Mouse (Mus musculus): ENCODE measurements at regions not wholly inside any gene's neighbourhood (a gene's known extent, or its start where the extent isn't known, plus 50 kb on each side); places are given as distances from the start of the nearest gene placed in this dataset.

DNA sequence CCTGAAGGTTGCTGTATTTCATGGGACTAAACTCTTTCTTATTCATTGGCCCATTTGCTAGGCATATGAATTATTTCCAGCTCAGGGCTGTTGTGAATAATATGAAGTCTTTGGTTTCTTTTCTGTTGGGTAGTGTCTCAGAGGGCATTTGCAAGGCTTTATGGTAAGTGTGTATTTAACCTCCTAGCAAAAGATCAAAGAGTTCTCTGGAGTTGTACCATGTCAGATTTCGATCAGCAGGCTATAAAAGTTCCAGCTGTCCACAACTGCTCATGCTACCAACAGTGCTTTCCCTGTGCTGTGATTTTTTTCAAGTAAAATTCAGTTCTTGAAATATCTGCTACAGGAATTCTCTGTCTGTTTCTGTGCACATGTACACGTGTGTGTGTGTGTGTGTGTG, 165.5 kb upstream of the Zc3h12c start:
- Histone ChIP-seq H3K36me3 (ENCODE audit: control insufficient read depth in 1 of 2, insufficient read depth in 2 of 2, low read length in 2 of 2) (no peaks in the 10 kb centered on the region), H3K9me3 (replicated peaks; ENCODE audit: insufficient read depth, low read length) (no peaks in the 10 kb centered on the region), H3K79me2 (ENCODE audit: control insufficient read depth, insufficient read depth, low read length, poor library complexity) (no peaks in the 10 kb centered on the region), H3K9ac (ENCODE audit: control insufficient read depth, low read depth, low read length, poor library complexity, severe bottlenecking) (no peak overlapping the region), H3K4me3 (ENCODE audit: control insufficient read depth in 1 of 2, insufficient read depth in 1 of 2, low read depth in 2 of 2, low read length in 2 of 2) (no peak overlapping the region), H3K4me1 (ENCODE audit: control insufficient read depth in 1 of 2, insufficient read depth in 2 of 2, low read length in 2 of 2) (no peaks in the 10 kb centered on the region), H3K27ac (ENCODE audit: control insufficient read depth, low read depth, low read length) (no peak overlapping the region), H3K27me3 (ENCODE audit: control insufficient read depth in 1 of 2, insufficient read depth in 2 of 2, low read length in 2 of 2) (peaks cover 0 to 1% of the 10 kb centered on the region in 2 experiments; a peak in 1 of 4 replicates)
- TF ChIP-seq ELF1 (IDR thresholded peaks at IDR 0.05; ENCODE audit: low read depth, low read length) (no peak), ZKSCAN1 (IDR thresholded peaks at IDR 0.05; ENCODE audit: low read depth, low read length) (no peak), ZNF384 (IDR thresholded peaks at IDR 0.05; ENCODE audit: low read depth, low read length) (no peak), RCOR1 (IDR thresholded peaks at IDR 0.05; ENCODE audit: low read depth, low read length) (no peak), SMC3 (IDR thresholded peaks at IDR 0.05; ENCODE audit: low read depth, low read length) (no peak), POLR2A (IDR thresholded peaks at IDR 0.05; ENCODE audit: control insufficient read depth in 1 of 2, insufficient read depth in 1 of 2, low read depth in 1 of 2, low read length in 2 of 2, poor library complexity in 1 of 2) (no peak), USF1 (IDR thresholded peaks at IDR 0.05; ENCODE audit: low read depth, low read length) (no peak), BHLHE40 (IDR thresholded peaks at IDR 0.05; ENCODE audit: borderline replicate concordance, low read depth, low read length) (no peak), MXI1 (IDR thresholded peaks at IDR 0.05; ENCODE audit: low read depth, low read length) (no peak), JUND (IDR thresholded peaks at IDR 0.05; ENCODE audit: low read depth, low read length) (no peak), MAFK (IDR thresholded peaks at IDR 0.05; ENCODE audit: borderline replicate concordance, low read depth, low read length) (no peak), NELFE (IDR thresholded peaks at IDR 0.05; ENCODE audit: low read depth, low read length) (no peak), MYB (IDR thresholded peaks at IDR 0.05; ENCODE audit: low read depth, low read length) (no peak), ZMIZ1 (IDR thresholded peaks at IDR 0.05; ENCODE audit: low read depth, low read length) (no peak), EP300 (IDR thresholded peaks at IDR 0.05; ENCODE audit: low read depth in 1 of 2, low read length in 2 of 2) (no peak), TBP (IDR thresholded peaks at IDR 0.05; ENCODE audit: low read depth, low read length) (no peak), GABPA (IDR thresholded peaks at IDR 0.05; ENCODE audit: low read depth, low read length) (no peak), ZC3H11A (IDR thresholded peaks at IDR 0.05; ENCODE audit: low read depth, low read length) (no peak), UBTF (IDR thresholded peaks at IDR 0.05; ENCODE audit: borderline replicate concordance, insufficient read depth, low read depth, low read length) (no peak)
- DNase-seq (ENCODE audit: low read depth, low spot score), result no peak

DNA sequence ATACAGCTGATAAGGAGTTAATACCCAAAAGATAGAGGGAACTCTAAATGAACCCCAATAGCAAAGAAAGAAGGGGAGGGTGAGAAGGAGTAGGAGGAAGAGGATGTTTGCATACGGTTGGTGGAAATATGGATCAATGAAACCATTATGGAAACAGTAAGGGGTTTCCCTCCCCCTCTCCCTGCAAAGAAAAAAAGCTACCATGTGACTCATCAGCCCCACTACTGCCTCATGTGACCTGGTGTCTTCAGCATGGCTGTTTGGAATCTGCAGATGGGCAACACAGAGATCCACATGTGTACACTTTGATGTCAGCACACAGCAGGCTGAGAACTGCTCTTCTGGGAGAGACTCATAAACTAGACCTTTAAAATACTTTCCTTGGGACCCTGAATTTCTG, 163.4 kb upstream of the Zc3h12c start:
- TF ChIP-seq BHLHE40 (IDR thresholded peaks at IDR 0.05; ENCODE audit: borderline replicate concordance, low read depth, low read length) (no peak), POLR2A (IDR thresholded peaks at IDR 0.05; ENCODE audit: control insufficient read depth in 1 of 2, insufficient read depth in 1 of 2, low read depth in 1 of 2, low read length in 2 of 2, poor library complexity in 1 of 2) (no peak)
- no peaks in the 10 kb centered on the region for H3K27me3 ChIP-seq (ENCODE audit: control insufficient read depth in 1 of 2, insufficient read depth in 2 of 2, low read length in 2 of 2)
- H3K9ac ChIP-seq (ENCODE audit: control insufficient read depth, low read depth, low read length, poor library complexity, severe bottlenecking), result no peak overlapping the region
- H3K36me3 ChIP-seq (ENCODE audit: control insufficient read depth in 1 of 2, insufficient read depth in 2 of 2, low read length in 2 of 2), result no peaks in the 10 kb centered on the region
- H3K79me2 ChIP-seq (ENCODE audit: control insufficient read depth, insufficient read depth, low read length, poor library complexity), result no peaks in the 10 kb centered on the region
- no peaks in the 10 kb centered on the region for H3K4me1 ChIP-seq (ENCODE audit: control insufficient read depth in 1 of 2, insufficient read depth in 2 of 2, low read length in 2 of 2)
- no peak overlapping the region for H3K27ac ChIP-seq (ENCODE audit: control insufficient read depth, low read depth, low read length)
- no peak for DNase-seq (ENCODE audit: low read depth, low spot score)
- H3K9me3 ChIP-seq (replicated peaks; ENCODE audit: insufficient read depth, low read length), result no peaks in the 10 kb centered on the region
- no peak overlapping the region for H3K4me3 ChIP-seq (ENCODE audit: control insufficient read depth in 1 of 2, insufficient read depth in 1 of 2, low read depth in 2 of 2, low read length in 2 of 2)
